Mouse (Mus musculus) forebrain, embryonic 14.5 days (tissue): ENCODE results near the gene Tbc1d22a. TPM values are rescaled to one million over a fixed set of nuclear protein-coding genes. Genes with fewer than 3 reads are reported as not detected.

Experiments used
- ATAC-seq: fragments of 200-750 bp; cut with Nextera tagmentation; 2 replicates; pipeline ENCODE4 v1.8.0; 2017; ENCODE audit warnings: mild to moderate bottlenecking, moderate library complexity
- DNase-seq: peaks from one replicate; pipeline ENCODE4 v3.0.0-alpha.2; 2015; ENCODE audit warnings: low spot score
- H3K27ac ChIP-seq: fragments of 300-500 bp; sonication (generic); 2 replicates; pipeline ENCODE4 v1.5.1; 2014; ENCODE audit warnings: low read depth, mild to moderate bottlenecking, control low read depth, low read length, moderate library complexity
- H3K27me3 ChIP-seq: fragments of 300-500 bp; sonication (generic); replicated peaks from 2 replicates; pipeline ENCODE4 v1.6.1; 2014; ENCODE audit warnings: low read length, control low read depth, mixed read lengths; ENCODE audit not compliant: control insufficient read depth, insufficient read depth
- H3K36me3 ChIP-seq: fragments of 300-500 bp; sonication (generic); 2 replicates; pipeline ENCODE4 v1.6.1; 2014; ENCODE audit warnings: low read length, control low read depth; ENCODE audit not compliant: control insufficient read depth, insufficient read depth
- H3K4me1 ChIP-seq: fragments of 300-500 bp; sonication (generic); 2 replicates; pipeline ENCODE4 v1.6.1; 2014; ENCODE audit warnings: antibody characterized with exemption, low read length, control low read depth; ENCODE audit not compliant: control insufficient read depth, insufficient read depth
- H3K4me2 ChIP-seq: fragments of 300-500 bp; sonication (generic); 2 replicates; pipeline ENCODE4 v1.6.1; 2014; ENCODE audit warnings: mild to moderate bottlenecking, control low read depth, low read length
- H3K4me3 ChIP-seq: fragments of 300-500 bp; sonication (generic); 2 replicates; pipeline ENCODE4 v1.5.1; 2014; ENCODE audit warnings: low read depth, low read length, control low read depth
- H3K9ac ChIP-seq: fragments of 300-500 bp; sonication (generic); 2 replicates; pipeline ENCODE4 v1.6.1; 2014; ENCODE audit warnings: mild to moderate bottlenecking, low read length, control low read depth, moderate library complexity
- H3K9me3 ChIP-seq: fragments of 300-500 bp; sonication (generic); replicated peaks from 2 replicates; pipeline ENCODE4 v1.6.1; 2016; ENCODE audit warnings: low read length, control low read depth, mixed read lengths; ENCODE audit not compliant: control insufficient read depth
- WGBS: fragments of 180-500 bp; shearing (Covaris S2); extraction: QIAGEN DNeasy Blood & Tissue Kit; methylation state at CpG from one replicate; pipeline ENCODE4 v1.1.7; 2014; 5-methylcytosine and 5-hydroxymethylcytosine counted together
- polyA plus RNA-seq: library from polyadenylated mRNA; unstranded; fragments of >200 nt; fragmentation: Nextera tagmentation; extraction: Ambion mirVana; gene quantifications from 2 replicates; pipeline ENCODE4 v1.2.1, GENCODE M21; 2014

Gene Tbc1d22a
- polyA plus RNA-seq, 1 experiment from 2014 or later, result 8.0 TPM

- H3K36me3 ChIP-seq, result no peaks in the 10 kb centered on the region
- ATAC-seq (no peak), DNase-seq (no peak)
- H3K4me3 ChIP-seq, result no peak overlapping the region
- H3K4me1 ChIP-seq, result no peaks in the 10 kb centered on the region
- H3K4me2 ChIP-seq, result no peak overlapping the region
- H3K27ac ChIP-seq, result no peak overlapping the region
- H3K9me3 ChIP-seq, result no peaks in the 10 kb centered on the region
- 91% methylated on average over 7 of the region's 7 CpGs for WGBS
- H3K9ac ChIP-seq, result no peak overlapping the region
- no peaks in the 10 kb centered on the region for H3K27me3 ChIP-seq
These were observed 10.8 kb downstream of the Tbc1d22a start for GRCm38 (mm10) chr15:86224972-86225551.

- no peak overlapping the region for H3K27ac ChIP-seq
- H3K9me3 ChIP-seq, result no peaks in the 10 kb centered on the region
- H3K36me3 ChIP-seq, result no peaks in the 10 kb centered on the region
- H3K27me3 ChIP-seq, result no peaks in the 10 kb centered on the region
- H3K4me1 ChIP-seq, result no peaks in the 10 kb centered on the region
- 79% methylated on average over 5 of the region's 5 CpGs for WGBS
- no peak for ATAC-seq
- H3K9ac ChIP-seq, result no peak overlapping the region
- no peak for DNase-seq
- H3K4me3 ChIP-seq, result no peak overlapping the region
- no peak overlapping the region for H3K4me2 ChIP-seq
These were observed 12.0 kb downstream of the Tbc1d22a start for GRCm38 (mm10) chr15:86226221-86226620.

DNA sequence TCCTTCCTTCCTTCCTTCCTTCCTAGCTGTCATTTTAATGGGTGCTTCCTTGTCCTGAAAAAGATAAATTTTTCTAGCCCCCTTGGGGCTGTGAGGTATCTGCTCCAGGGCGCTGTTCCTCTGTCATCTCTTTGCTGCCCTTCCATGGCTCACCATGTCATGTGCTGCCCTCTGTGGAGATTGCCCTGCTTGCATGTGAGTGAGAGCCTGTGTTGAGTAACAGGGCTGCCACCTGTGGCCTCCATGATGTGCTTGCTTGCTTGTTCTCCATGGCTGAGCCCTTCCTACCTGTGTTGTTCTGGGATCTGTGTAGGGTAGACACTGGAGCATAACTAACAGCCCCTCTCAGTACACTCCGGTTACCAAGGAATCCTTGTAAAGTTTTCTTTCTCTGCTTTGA lies 12.7 kb downstream of the Tbc1d22a start:
- H3K27me3 ChIP-seq, result no peaks in the 10 kb centered on the region
- 0 out of 2 replicates have a peak, but pooled peaks cover 4% of the 10 kb centered on the region for H3K4me1 ChIP-seq
- H3K4me3 ChIP-seq, result no peak overlapping the region
- WGBS, result 83% methylated on average over 2 of the region's 2 CpGs
- H3K27ac ChIP-seq, result no peak overlapping the region
- DNase-seq (no peak), ATAC-seq (no peak)
- H3K9me3 ChIP-seq, result no peaks in the 10 kb centered on the region
- no peak overlapping the region for H3K9ac ChIP-seq
- H3K36me3 ChIP-seq, result no peaks in the 10 kb centered on the region
- no peak overlapping the region for H3K4me2 ChIP-seq

- H3K4me1 ChIP-seq, result 0 out of 2 replicates have a peak, but pooled peaks cover 4% of the 10 kb centered on the region
- no peaks in the 10 kb centered on the region for H3K9me3 ChIP-seq
- H3K9ac ChIP-seq, result no peak overlapping the region
- H3K27me3 ChIP-seq, result no peaks in the 10 kb centered on the region
- no peaks in the 10 kb centered on the region for H3K36me3 ChIP-seq
- H3K4me3 ChIP-seq, result no peak overlapping the region
- no peak overlapping the region for H3K27ac ChIP-seq
- 31% methylated on average over 3 of the region's 3 CpGs for WGBS
- ATAC-seq (no peak), DNase-seq (peak; percentile 55)
- no peak overlapping the region for H3K4me2 ChIP-seq
These were observed 13.9 kb downstream of the Tbc1d22a start for GRCm38 (mm10) chr15:86228186-86228585.

DNA sequence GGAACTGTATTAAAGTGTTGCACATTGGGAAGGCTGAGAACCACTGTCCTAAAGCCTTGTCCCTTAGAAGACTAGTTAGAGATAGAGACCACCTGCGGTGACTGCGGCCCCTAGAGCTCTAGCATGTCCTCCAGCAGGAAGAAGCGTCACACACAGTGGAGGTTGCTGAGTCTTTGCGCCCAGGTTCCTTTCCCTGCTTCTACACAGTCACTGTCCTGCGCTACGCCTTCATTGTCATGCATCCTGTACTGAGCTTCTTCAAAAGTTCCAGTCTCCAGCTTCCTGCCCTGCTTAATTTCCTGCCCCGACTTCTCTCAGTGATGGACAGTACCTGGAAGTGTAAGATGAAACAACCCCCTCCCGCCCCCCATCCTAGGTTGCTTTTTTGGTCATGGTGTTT lies 14.8 kb downstream of the Tbc1d22a start:
- no peak overlapping the region for H3K9ac ChIP-seq
- H3K4me3 ChIP-seq, result no peak overlapping the region
- 0 out of 2 replicates have a peak, but pooled peaks cover 4% of the 10 kb centered on the region for H3K4me1 ChIP-seq
- no peaks in the 10 kb centered on the region for H3K36me3 ChIP-seq
- no peaks in the 10 kb centered on the region for H3K9me3 ChIP-seq
- WGBS, result 86% methylated on average over 8 of the region's 8 CpGs
- no peaks in the 10 kb centered on the region for H3K27me3 ChIP-seq
- no peak overlapping the region for H3K27ac ChIP-seq
- ATAC-seq (no peak), DNase-seq (no peak)
- no peak overlapping the region for H3K4me2 ChIP-seq

DNA sequence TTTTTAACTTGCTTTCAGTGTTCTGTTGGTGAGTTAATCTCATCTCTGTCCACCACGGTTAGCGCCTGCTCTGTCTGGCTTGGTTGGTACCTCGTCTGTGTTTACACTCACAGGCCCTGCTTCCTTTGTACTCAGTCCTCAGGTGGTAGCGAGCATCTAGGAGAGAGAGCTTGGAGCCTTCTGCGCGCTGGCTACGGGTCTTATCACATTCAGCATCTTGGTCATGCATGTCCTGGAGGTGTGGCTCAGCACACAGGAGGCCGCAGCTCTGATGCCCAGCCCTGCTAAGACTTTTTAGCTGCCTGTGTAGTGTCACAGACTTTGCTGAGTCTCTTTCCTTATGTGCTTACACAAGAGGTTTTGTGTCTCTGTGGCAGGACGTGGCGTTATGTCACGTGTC lies 15.4 kb downstream of the Tbc1d22a start:
- no peak for ATAC-seq
- Histone ChIP-seq H3K4me2 (no peak overlapping the region), H3K27ac (no peak overlapping the region), H3K27me3 (no peaks in the 10 kb centered on the region), H3K9me3 (no peaks in the 10 kb centered on the region), H3K4me3 (no peak overlapping the region), H3K9ac (no peak overlapping the region), H3K36me3 (no peaks in the 10 kb centered on the region), H3K4me1 (0 out of 2 replicates have a peak, but pooled peaks cover 4% of the 10 kb centered on the region)
- DNase-seq, result no peak
- WGBS, result 84% methylated on average over 11 of the region's 11 CpGs

DNA sequence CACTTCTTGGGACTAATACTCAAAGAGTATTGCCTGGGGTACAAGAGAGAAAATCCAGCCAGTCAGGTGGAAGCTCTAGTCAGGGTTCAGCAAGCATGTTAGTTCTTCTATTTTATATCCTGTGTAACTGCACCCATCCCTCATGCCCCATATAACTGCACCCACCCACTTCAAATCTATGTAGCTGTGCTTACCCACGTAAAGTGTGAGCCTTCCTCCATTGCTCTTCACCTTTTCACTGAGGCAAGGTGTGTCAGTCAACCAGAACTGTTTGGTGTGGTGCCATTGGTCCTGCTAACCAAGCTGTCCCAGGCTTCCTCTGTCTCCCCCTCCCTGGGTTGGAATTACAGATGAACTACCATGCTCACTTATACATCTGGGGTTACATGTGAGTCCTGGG lies 16.9 kb downstream of the Tbc1d22a start:
- ATAC-seq (no peak), DNase-seq (no peak)
- H3K4me3 ChIP-seq, result no peak overlapping the region
- H3K4me2 ChIP-seq, result no peak overlapping the region
- 0 out of 2 replicates have a peak, but pooled peaks cover 4% of the 10 kb centered on the region for H3K4me1 ChIP-seq
- H3K9me3 ChIP-seq, result no peaks in the 10 kb centered on the region
- no peak overlapping the region for H3K27ac ChIP-seq
- WGBS, result 75% methylated on average over 1 of the region's 1 CpGs
- no peaks in the 10 kb centered on the region for H3K36me3 ChIP-seq
- H3K9ac ChIP-seq, result no peak overlapping the region
- H3K27me3 ChIP-seq, result no peaks in the 10 kb centered on the region

DNA sequence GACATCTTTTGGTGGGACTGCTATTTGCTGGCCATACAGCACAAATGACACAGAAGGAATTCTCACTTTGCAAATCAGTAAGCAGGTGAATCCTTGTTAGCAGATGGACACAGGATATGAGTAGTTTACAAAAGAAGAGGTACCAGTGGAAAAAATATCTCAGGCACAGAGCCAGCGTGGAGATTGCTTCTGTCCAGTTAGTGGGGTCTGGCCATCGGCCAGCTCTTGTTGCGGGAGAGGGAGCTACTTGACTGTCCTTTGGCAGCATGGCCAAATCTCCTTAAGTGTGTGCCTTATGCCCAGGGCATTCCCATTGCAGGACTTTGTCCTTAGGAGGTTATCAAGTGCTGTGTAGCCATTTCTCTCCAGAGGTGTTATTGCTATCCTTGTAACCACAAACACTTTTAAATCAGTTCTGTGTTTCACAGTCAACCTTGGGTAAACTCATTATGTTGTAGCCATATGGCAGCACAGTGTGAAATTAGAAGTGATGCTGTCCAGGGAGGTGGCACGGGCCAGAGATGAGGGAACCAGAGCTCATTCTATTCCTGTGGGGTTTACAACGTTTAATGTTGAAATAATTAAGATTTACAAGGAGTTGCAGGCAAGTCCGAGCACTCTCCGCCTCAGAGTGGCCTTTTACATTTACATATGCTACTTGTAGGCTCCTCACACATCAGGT lies 17.7 kb downstream of the Tbc1d22a start:
- H3K27me3 ChIP-seq, result no peaks in the 10 kb centered on the region
- H3K36me3 ChIP-seq, result no peaks in the 10 kb centered on the region
- H3K4me1 ChIP-seq, result 0 out of 2 replicates have a peak, but pooled peaks cover 4% of the 10 kb centered on the region
- WGBS, result 65% methylated on average over 7 of the region's 7 CpGs
- no peak overlapping the region for H3K4me3 ChIP-seq
- no peak overlapping the region for H3K4me2 ChIP-seq
- DNase-seq, result peak; percentile 17
- H3K9ac ChIP-seq, result no peak overlapping the region
- no peak for ATAC-seq
- H3K27ac ChIP-seq, result no peak overlapping the region
- no peaks in the 10 kb centered on the region for H3K9me3 ChIP-seq

- H3K27ac ChIP-seq, result no peak overlapping the region
- no peak overlapping the region for H3K4me2 ChIP-seq
- ATAC-seq (no peak), DNase-seq (no peak)
- no peaks in the 10 kb centered on the region for H3K27me3 ChIP-seq
- no peaks in the 10 kb centered on the region for H3K36me3 ChIP-seq
- no peak overlapping the region for H3K4me3 ChIP-seq
- 0 out of 2 replicates have a peak, but pooled peaks cover 4% of the 10 kb centered on the region for H3K4me1 ChIP-seq
- 92% methylated on average over 5 of the region's 5 CpGs for WGBS
- H3K9me3 ChIP-seq, result no peaks in the 10 kb centered on the region
- H3K9ac ChIP-seq, result no peak overlapping the region
These were observed 19.7 kb downstream of the Tbc1d22a start for GRCm38 (mm10) chr15:86234001-86234400.
